Mouse (Mus musculus) hindbrain, embryonic 15.5 days (tissue): ENCODE results near the gene Lamc1. TPM values are rescaled to one million over a fixed set of nuclear protein-coding genes. Genes with fewer than 3 reads are reported as not detected.
"Not testable (repeated sequence)": the region's sequence is repeated elsewhere in the genome, so short reads cannot be mapped to it uniquely, and the experiment has no call there.

ENCODE experiments used
- ATAC-seq: fragments of 200-750 bp; cut with Nextera tagmentation; 2 replicates; pipeline ENCODE4 v1.8.0; 2017; ENCODE audit warnings: low read depth, moderate number of reproducible peaks, moderate TSS enrichment; ENCODE audit not compliant: low FRiP score
- H3K27ac ChIP-seq: fragments of 300-500 bp; sonication (generic); replicated peaks from 2 replicates; pipeline ENCODE4 v1.5.1; 2015; ENCODE audit warnings: mild to moderate bottlenecking, inconsistent platforms
- H3K27me3 ChIP-seq: fragments of 300-500 bp; sonication (generic); 2 replicates; pipeline ENCODE4 v1.6.1; 2015; ENCODE audit warnings: control low read depth, inconsistent platforms
- H3K36me3 ChIP-seq: fragments of 300-500 bp; sonication (generic); 2 replicates; pipeline ENCODE4 v1.6.1; 2015; ENCODE audit warnings: control low read depth, inconsistent platforms
- H3K4me1 ChIP-seq: fragments of 300-500 bp; sonication (generic); replicated peaks from 2 replicates; pipeline ENCODE4 v1.6.1; 2015; ENCODE audit warnings: control low read depth, inconsistent platforms
- H3K4me2 ChIP-seq: fragments of 300-500 bp; sonication (generic); 2 replicates; pipeline ENCODE4 v1.6.1; 2015; ENCODE audit warnings: moderate library complexity, mild to moderate bottlenecking, inconsistent platforms
- H3K4me3 ChIP-seq: fragments of 300-500 bp; sonication (generic); 2 replicates; pipeline ENCODE4 v1.5.1; 2015; ENCODE audit warnings: mild to moderate bottlenecking, inconsistent platforms
- H3K9ac ChIP-seq: fragments of 300-500 bp; sonication (generic); 2 replicates; pipeline ENCODE4 v1.6.1; 2015; ENCODE audit warnings: inconsistent platforms
- H3K9me3 ChIP-seq: fragments of 300-500 bp; sonication (generic); 2 replicates; pipeline ENCODE4 v1.6.1; 2016; ENCODE audit warnings: control low read depth, inconsistent platforms
- WGBS: fragments of 180-500 bp; shearing (Covaris S2); methylation state at CpG from one replicate; pipeline ENCODE4 v1.1.7; 2015; 5-methylcytosine and 5-hydroxymethylcytosine counted together
- polyA plus RNA-seq: library from polyadenylated mRNA; unstranded; fragments of >200 nt; fragmentation: Nextera tagmentation; extraction: Ambion mirVana; gene quantifications from 2 replicates; pipeline ENCODE4 v1.2.1, GENCODE M21; 2015

The Lamc1 gene
- polyA plus RNA-seq, 1 experiment from 2014 or later, result 19.2 TPM

GRCm38 (mm10) chr1:153354466-153354865, 21.9 kb upstream of the Lamc1 start:
- ATAC-seq, result no peak
- Histone ChIP-seq H3K4me3 (no peak overlapping the region), H3K4me2 (no peak overlapping the region), H3K27ac (no peak overlapping the region), H3K27me3 (no peaks in the 10 kb centered on the region), H3K36me3 (no peaks in the 10 kb centered on the region), H3K9me3 (no peaks in the 10 kb centered on the region), H3K9ac (no peak overlapping the region), H3K4me1 (no peaks in the 10 kb centered on the region)
- 35% methylated on average over 2 of the region's 2 CpGs for WGBS

DNA sequence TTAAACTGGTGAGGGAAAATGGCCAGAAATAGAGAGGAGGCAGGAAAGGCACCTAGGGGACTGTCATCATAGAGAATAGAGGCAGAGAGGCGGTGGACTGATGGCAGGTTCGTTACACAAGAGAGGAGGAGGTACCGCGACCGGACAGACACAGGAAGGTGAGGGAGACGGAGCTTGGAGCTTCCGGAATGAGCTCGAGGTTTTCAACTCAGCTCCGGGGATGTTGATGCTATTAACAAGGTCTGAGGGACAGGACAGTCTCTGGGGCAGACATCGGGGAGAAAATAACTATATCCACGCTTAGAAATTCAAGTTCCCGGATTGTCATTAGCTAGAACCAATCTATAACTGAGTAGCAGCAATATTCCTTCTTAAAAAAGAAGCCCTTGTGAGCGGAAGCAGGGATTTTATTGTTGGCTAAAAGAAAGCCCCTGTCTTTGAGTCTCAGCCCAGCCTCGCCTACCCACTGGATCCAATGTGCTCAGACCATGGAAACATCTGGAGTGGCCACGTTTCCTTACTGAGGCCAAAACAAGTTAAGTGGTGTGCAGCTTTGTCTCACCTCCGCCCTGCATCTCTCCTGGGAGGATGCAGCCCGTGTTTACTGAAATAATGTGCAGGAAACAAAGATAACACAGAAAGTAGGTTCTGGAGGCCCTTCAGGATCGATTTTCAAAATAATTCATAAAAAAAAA, 21.3 kb upstream of the Lamc1 start:
- no peak overlapping the region for H3K4me2 ChIP-seq
- H3K4me3 ChIP-seq, result no peak overlapping the region
- no peak overlapping the region for H3K9ac ChIP-seq
- no peaks in the 10 kb centered on the region for H3K36me3 ChIP-seq
- WGBS, result 57% methylated on average over 18 of the region's 18 CpGs
- no peaks in the 10 kb centered on the region for H3K9me3 ChIP-seq
- ATAC-seq, result no peak
- no peaks in the 10 kb centered on the region for H3K4me1 ChIP-seq
- H3K27me3 ChIP-seq, result no peaks in the 10 kb centered on the region
- H3K27ac ChIP-seq, result no peak overlapping the region

- Histone ChIP-seq H3K4me2 (no peak overlapping the region), H3K36me3 (no peaks in the 10 kb centered on the region), H3K27ac (no peak overlapping the region), H3K4me1 (no peaks in the 10 kb centered on the region), H3K27me3 (no peaks in the 10 kb centered on the region), H3K9me3 (no peaks in the 10 kb centered on the region), H3K9ac (no peak overlapping the region), H3K4me3 (no peak overlapping the region)
- ATAC-seq, result no peak
- 81% methylated on average over 4 of the region's 4 CpGs for WGBS
Observed at GRCm38 (mm10) chr1:153351034-153351433, 18.4 kb upstream of the Lamc1 start.

GRCm38 (mm10) chr1:153347726-153348125, 15.1 kb upstream of the Lamc1 start:
- 66% methylated on average over 3 of the region's 3 CpGs for WGBS
- no peak overlapping the region for H3K27ac ChIP-seq
- no peaks in the 10 kb centered on the region for H3K27me3 ChIP-seq
- no peak for ATAC-seq
- no peak overlapping the region for H3K4me3 ChIP-seq
- no peak overlapping the region for H3K4me2 ChIP-seq
- H3K9me3 ChIP-seq, result no peaks in the 10 kb centered on the region
- no peak overlapping the region for H3K9ac ChIP-seq
- H3K4me1 ChIP-seq, result no peaks in the 10 kb centered on the region
- no peaks in the 10 kb centered on the region for H3K36me3 ChIP-seq

DNA sequence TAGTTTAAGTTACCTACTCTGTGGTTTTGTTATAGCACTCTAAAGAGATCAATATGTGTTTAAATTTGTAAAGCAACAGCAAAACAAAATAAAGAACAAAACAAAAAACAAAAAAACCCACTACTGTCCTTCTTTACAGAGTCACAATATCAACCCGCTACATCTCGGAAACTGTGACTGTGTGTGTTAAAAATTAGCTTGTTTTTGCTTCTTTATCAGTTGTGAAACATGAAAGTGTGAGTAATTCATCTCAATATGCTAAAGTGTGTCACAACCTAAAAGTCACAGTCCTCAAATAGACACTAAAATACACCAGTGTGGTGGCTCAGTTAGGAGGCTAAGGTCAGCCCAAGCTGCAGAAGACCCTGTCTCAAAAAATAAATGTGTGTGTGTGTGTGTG, 14.5 kb upstream of the Lamc1 start:
- whole genome bisulfite sequencing, result 96% methylated on average over 2 of the region's 2 CpGs

DNA sequence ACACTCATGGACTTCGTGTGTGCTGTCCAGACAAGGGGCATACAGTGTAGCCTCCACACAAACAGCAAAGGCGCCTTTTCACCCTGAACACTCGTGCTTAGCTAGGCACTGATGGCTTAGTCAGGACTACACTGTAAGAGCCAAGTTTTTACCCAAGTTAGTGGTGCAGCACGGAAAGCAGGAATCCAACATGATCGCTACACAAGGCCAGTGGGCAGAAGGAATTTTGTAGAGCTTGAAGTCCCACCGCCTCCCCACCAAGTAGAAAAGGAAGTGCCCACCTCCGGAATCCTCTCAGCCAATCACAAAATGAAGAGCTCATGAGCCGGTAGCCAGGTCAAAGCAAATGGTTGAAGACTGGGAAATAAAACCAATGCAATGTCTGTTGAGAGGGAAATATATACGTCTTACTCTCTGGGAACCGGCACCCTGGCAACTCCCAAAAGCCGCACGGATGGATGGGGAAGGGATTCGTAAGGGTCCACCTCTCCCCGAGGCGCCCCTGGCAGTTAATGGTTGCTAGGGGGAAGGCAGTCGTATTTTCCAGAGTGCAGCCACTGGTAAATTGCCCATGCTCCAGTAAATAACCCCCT, 13.2 kb upstream of the Lamc1 start:
- Histone ChIP-seq H3K4me3 (peak overlapping the region; percentile 35), H3K4me1 (no peaks in the 10 kb centered on the region), H3K4me2 (peak overlapping the region; percentile 53), H3K9ac (0 out of 2 replicates have a peak overlapping the region, but pooled peaks have one; percentile 18), H3K36me3 (no peaks in the 10 kb centered on the region), H3K27me3 (no peaks in the 10 kb centered on the region), H3K9me3 (no peaks in the 10 kb centered on the region), H3K27ac (no peak overlapping the region)
- WGBS, result 46% methylated on average over 16 of the region's 16 CpGs
- no peak for ATAC-seq

More for the DNA sequence above, 14.5 kb upstream of the Lamc1 start:
- H3K4me2 ChIP-seq, result no peak overlapping the region
- H3K36me3 ChIP-seq, result no peaks in the 10 kb centered on the region
- H3K4me3 ChIP-seq, result no peak overlapping the region
- no peaks in the 10 kb centered on the region for H3K4me1 ChIP-seq
- ATAC-seq, result no peak
- H3K27ac ChIP-seq, result no peak overlapping the region
- H3K9ac ChIP-seq, result no peak overlapping the region
- no peaks in the 10 kb centered on the region for H3K27me3 ChIP-seq
- H3K9me3 ChIP-seq, result no peaks in the 10 kb centered on the region

DNA sequence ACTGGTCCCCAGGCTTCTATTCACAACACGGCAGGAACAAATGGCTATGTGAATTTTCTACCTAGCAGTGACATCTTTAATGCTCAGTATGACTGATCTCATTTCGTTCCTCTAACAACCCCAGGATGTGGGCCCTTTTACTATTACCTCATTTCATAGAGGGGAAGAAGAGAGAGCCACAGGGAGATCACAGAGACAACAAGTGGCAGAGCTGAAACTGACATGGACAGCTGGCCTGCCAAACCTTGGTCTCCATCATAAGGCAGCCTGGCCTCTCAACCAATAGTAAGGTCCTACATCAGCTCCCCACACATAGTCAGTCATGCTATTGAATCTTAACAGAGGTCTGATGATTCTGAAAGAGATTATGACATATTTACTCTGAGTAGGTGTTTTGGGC, 12.4 kb upstream of the Lamc1 start:
- WGBS, result 76% methylated on average over 2 of the region's 2 CpGs
- H3K4me3 ChIP-seq, result no peak overlapping the region
- no peaks in the 10 kb centered on the region for H3K9me3 ChIP-seq
- H3K4me2 ChIP-seq, result no peak overlapping the region
- H3K36me3 ChIP-seq, result no peaks in the 10 kb centered on the region
- no peaks in the 10 kb centered on the region for H3K27me3 ChIP-seq
- H3K4me1 ChIP-seq, result no peaks in the 10 kb centered on the region
- ATAC-seq, result no peak
- H3K9ac ChIP-seq, result no peak overlapping the region
- no peak overlapping the region for H3K27ac ChIP-seq

DNA sequence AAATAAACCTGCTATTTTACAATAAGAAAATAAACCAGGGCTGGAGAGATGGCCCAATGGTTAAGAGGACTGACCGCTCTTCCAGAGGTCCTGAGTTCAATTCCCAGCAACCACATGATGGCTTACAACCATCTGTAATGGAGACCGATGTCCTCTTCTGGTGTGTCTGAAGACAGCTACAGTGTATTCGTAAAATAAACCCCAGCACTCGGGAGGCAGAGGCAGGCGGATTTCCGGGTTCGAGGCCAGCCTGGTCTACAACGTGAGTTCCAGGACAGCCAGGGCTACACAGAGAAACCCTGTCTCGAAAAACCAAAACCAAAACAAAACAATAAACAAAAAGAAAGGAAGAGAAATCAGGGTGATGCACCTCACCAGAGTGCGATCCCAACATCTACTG, 2.9 kb upstream of the Lamc1 start:
- WGBS, result 97% methylated on average over 10 of the region's 10 CpGs
- H3K4me1 ChIP-seq, result peaks cover 23% of the 10 kb centered on the region
- H3K36me3 ChIP-seq, H3K27ac ChIP-seq, H3K4me2 ChIP-seq, H3K9ac ChIP-seq, ATAC-seq, H3K4me3 ChIP-seq, H3K27me3 ChIP-seq, H3K9me3 ChIP-seq: not testable (repeated sequence)

DNA sequence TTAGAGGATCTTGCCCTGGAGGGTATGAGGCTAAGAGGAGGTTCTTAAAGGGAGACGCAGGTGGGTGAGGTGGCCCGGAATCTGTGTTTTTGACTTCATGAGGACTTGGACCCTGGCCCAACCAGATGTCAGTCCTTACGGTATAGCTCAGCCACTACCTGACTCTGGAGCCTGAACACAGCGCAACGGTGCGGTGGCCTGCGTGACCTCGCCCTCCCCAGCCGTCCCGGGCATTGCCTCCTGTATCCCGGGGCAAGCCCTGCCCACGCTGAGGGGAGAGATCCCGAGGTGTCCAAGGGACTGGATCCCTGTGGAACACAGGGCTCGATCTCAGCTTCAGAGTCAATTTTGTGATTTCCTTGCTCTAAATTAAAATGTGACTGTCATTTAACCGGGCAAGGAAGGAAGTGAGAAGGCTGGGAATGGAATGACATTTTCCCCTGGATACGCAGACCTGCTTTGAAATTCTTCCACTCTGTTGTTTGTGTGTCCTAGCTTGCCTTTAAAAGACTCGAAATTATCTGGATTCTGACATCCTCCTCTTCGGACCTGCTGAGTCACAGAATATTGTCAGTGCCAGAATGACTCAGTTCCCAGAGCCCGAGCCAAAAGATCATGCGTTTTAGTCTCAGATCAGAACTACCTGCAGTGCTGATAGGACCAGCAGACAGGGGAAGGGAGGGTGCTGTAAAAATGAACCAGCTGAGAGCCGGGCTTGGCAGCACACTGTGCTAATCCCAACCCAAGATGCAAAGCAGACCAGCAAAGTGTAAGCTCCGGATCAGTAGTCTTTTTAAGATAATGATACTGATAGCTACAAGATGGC, 923 bp upstream of the Lamc1 start:
- Histone ChIP-seq H3K27ac (peak overlapping the region; percentile 86), H3K4me2 (peak overlapping the region; percentile 99), H3K9me3 (no peaks in the 10 kb centered on the region), H3K9ac (peak overlapping the region; percentile 93), H3K4me3 (peak overlapping the region; percentile 93), H3K36me3 (no peaks in the 10 kb centered on the region), H3K27me3 (no peaks in the 10 kb centered on the region), H3K4me1 (peaks cover 42% of the 10 kb centered on the region)
- 6% methylated on average over 22 of the region's 22 CpGs for WGBS
- peak; percentile 70 for ATAC-seq

- peak overlapping the region; percentile 93 for H3K9ac ChIP-seq
- no peaks in the 10 kb centered on the region for H3K9me3 ChIP-seq
- peaks cover 42% of the 10 kb centered on the region for H3K4me1 ChIP-seq
- WGBS, result 0% methylated on average over 42 of the region's 42 CpGs
- no peaks in the 10 kb centered on the region for H3K36me3 ChIP-seq
- no peaks in the 10 kb centered on the region for H3K27me3 ChIP-seq
- peak; percentile 57 for ATAC-seq
- peak overlapping the region; percentile 99 for H3K4me2 ChIP-seq
- H3K4me3 ChIP-seq, result peak overlapping the region; percentile 93
- peak overlapping the region; percentile 86 for H3K27ac ChIP-seq
Observed at GRCm38 (mm10) chr1:153331796-153332443, 666 bp downstream of the Lamc1 start.

DNA sequence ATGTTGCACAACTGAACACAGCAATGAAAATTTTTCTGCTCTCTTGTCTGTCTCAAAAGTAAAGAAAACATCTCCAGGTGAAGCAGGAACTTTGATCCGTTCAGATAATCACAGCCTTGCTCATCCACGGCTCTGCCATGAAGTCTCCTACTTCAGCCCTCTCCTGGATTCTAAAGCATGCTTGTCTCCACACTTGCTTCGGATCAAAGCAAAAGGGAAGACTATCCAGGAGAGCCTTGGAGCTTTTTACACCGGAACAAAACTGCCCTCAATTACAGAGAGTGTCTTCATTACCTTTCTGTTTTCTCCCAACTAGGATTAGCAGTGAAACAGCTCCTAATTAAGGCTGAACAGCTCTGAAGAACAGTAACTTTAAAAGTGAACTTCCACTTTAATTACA, 1.4 kb downstream of the Lamc1 start:
- Histone ChIP-seq H3K9me3 (no peaks in the 10 kb centered on the region), H3K4me2 (peak overlapping the region; percentile 99), H3K4me3 (peak overlapping the region; percentile 93), H3K27ac (no peak overlapping the region), H3K27me3 (no peaks in the 10 kb centered on the region), H3K9ac (peak overlapping the region; percentile 93), H3K4me1 (peaks cover 42% of the 10 kb centered on the region), H3K36me3 (0 out of 2 replicates have a peak, but pooled peaks cover 3% of the 10 kb centered on the region)
- ATAC-seq, result no peak
- whole genome bisulfite sequencing, result 5% methylated on average over 4 of the region's 4 CpGs

DNA sequence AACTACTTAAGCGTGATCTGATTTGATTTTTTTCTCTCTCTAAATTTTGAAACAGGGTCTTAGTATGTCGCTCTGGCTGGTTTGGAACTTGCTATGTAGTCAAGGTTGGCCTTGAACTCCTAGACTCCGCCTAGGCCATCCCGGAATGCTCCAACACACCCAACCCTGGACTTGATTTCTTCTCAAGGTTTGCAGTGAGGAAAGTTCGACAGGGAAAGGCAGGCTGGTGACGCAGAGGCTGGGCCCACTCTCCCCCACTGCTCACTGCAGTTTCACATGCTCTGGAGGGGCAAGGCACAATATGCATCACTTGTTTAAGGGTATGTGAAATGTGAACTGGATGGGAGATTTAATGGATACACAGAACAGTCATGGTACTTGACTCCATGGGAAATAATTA, 3.3 kb downstream of the Lamc1 start:
- Histone ChIP-seq H3K4me1 (peaks cover 42% of the 10 kb centered on the region), H3K4me3 (no peak overlapping the region), H3K27me3 (no peaks in the 10 kb centered on the region), H3K27ac (no peak overlapping the region), H3K9ac (no peak overlapping the region), H3K9me3 (no peaks in the 10 kb centered on the region), H3K36me3 (0 out of 2 replicates have a peak, but pooled peaks cover 3% of the 10 kb centered on the region), H3K4me2 (peak overlapping the region; percentile 99; the same call in 1 of the 2 replicates)
- WGBS, result 85% methylated on average over 6 of the region's 6 CpGs
- no peak for ATAC-seq
